Mouse (Mus musculus) embryonic facial prominence, embryonic 12.5 days (tissue): ENCODE results near the gene Trem3. TPM values are rescaled to one million over a fixed set of nuclear protein-coding genes. Genes with fewer than 3 reads are reported as not detected.

Experiments
- ATAC-seq: fragments of 200-750 bp; cut with Nextera tagmentation; 2 replicates; pipeline ENCODE4 v1.8.0; 2017; ENCODE audit not compliant: insufficient number of reproducible peaks, insufficient read depth, low FRiP score, low TSS enrichment
- H3K27ac ChIP-seq: fragments of 300-500 bp; sonication (generic); 2 replicates; pipeline ENCODE4 v1.5.1; 2016; ENCODE audit warnings: mild to moderate bottlenecking
- H3K27me3 ChIP-seq: fragments of 300-500 bp; sonication (generic); 2 replicates; pipeline ENCODE4 v1.6.1; 2016; ENCODE audit warnings: mild to moderate bottlenecking, moderate library complexity
- H3K36me3 ChIP-seq: fragments of 300-500 bp; sonication (generic); 2 replicates; pipeline ENCODE4 v1.6.1; 2016; ENCODE audit warnings: mild to moderate bottlenecking
- H3K4me1 ChIP-seq: fragments of 300-500 bp; sonication (generic); 2 replicates; pipeline ENCODE4 v1.6.1; 2016
- H3K4me2 ChIP-seq: fragments of 300-500 bp; sonication (generic); replicated peaks from 2 replicates; pipeline ENCODE4 v1.6.1; 2016; ENCODE audit warnings: mild to moderate bottlenecking, moderate library complexity
- H3K4me3 ChIP-seq: fragments of 300-500 bp; sonication (generic); 2 replicates; pipeline ENCODE4 v1.5.1; 2016; ENCODE audit warnings: mild to moderate bottlenecking
- H3K9ac ChIP-seq: fragments of 300-500 bp; sonication (generic); 2 replicates; pipeline ENCODE4 v1.6.1; 2016; ENCODE audit warnings: mild to moderate bottlenecking, moderate library complexity
- H3K9me3 ChIP-seq: fragments of 300-500 bp; sonication (generic); 2 replicates; pipeline ENCODE4 v1.6.1; 2016; ENCODE audit warnings: mild to moderate bottlenecking, moderate library complexity
- WGBS: fragments of 180-500 bp; shearing (Covaris S2); methylation state at CpG from one replicate; pipeline ENCODE4 v1.1.7; 2016; 5-methylcytosine and 5-hydroxymethylcytosine counted together
- polyA plus RNA-seq: library from polyadenylated mRNA; unstranded; fragments of >200 nt; fragmentation: Nextera tagmentation; extraction: Ambion mirVana; gene quantifications from 2 replicates; pipeline ENCODE4 v1.2.1, GENCODE M21; 2016

Gene Trem3
- polyA plus RNA-seq, result not detected in 2 replicates

- ATAC-seq, result no peak
- no peaks in the 10 kb centered on the region for H3K36me3 ChIP-seq
- no peaks in the 10 kb centered on the region for H3K9me3 ChIP-seq
- H3K27me3 ChIP-seq, result no peaks in the 10 kb centered on the region
- H3K27ac ChIP-seq, result no peak within 1 kb of the TSS
- 79% methylated on average over 11 of the region's 11 CpGs for WGBS
- no peaks in the 10 kb centered on the region for H3K4me1 ChIP-seq
- H3K4me2 ChIP-seq, result no peak within 1 kb of the TSS
- H3K9ac ChIP-seq, result no peak within 1 kb of the TSS
- H3K4me3 ChIP-seq, result no peak within 1 kb of the TSS
Observed at GRCm38 (mm10) chr17:48247221-48247928, at the start of gene Trem3. Gene Trem3 (plus strand): TSS chr17:48247777.

GRCm38 (mm10) chr17:48203086-48203485, 44.5 kb upstream of the Trem3 start:
- no peak overlapping the region for H3K27ac ChIP-seq
- no peak overlapping the region for H3K4me3 ChIP-seq
- H3K9ac ChIP-seq, result no peak overlapping the region
- H3K36me3 ChIP-seq, result no peaks in the 10 kb centered on the region
- no peak overlapping the region for H3K4me2 ChIP-seq
- H3K9me3 ChIP-seq, result peaks cover 20% of the 10 kb centered on the region
- no peaks in the 10 kb centered on the region for H3K4me1 ChIP-seq
- 94% methylated on average over 12 of the region's 12 CpGs for whole genome bisulfite sequencing
- ATAC-seq, result no peak
- H3K27me3 ChIP-seq, result no peaks in the 10 kb centered on the region

DNA sequence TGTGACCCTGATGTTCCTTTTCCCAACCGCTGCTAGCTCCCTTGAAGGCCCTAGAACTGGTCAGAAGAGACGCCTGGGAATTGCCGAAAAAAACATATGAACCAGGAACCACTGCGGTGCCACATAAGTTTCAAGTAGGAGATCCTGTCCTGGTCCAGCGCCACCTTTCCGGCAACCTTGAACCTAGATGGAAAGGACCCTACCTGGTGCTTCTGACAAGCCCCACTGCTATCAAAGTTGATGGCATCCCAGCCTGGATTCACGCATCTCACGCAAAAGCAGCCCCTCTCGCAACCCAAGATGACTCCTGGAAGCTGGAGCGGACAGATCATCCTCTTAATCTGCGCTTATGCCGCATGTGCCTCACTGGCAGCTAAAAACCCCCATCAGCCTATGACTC, 35.0 kb upstream of the Trem3 start:
- no peak overlapping the region for H3K9ac ChIP-seq
- H3K36me3 ChIP-seq, result no peaks in the 10 kb centered on the region
- ATAC-seq, result no peak
- no peak overlapping the region for H3K27ac ChIP-seq
- no peaks in the 10 kb centered on the region for H3K9me3 ChIP-seq
- 92% methylated on average over 12 of the region's 12 CpGs for WGBS
- no peaks in the 10 kb centered on the region for H3K27me3 ChIP-seq
- no peaks in the 10 kb centered on the region for H3K4me1 ChIP-seq
- no peak overlapping the region for H3K4me3 ChIP-seq
- H3K4me2 ChIP-seq, result no peak overlapping the region

- no peak overlapping the region for H3K27ac ChIP-seq
- H3K9ac ChIP-seq, result no peak overlapping the region
- H3K4me1 ChIP-seq, result no peaks in the 10 kb centered on the region
- H3K4me2 ChIP-seq, result no peak overlapping the region
- 72% methylated on average over 5 of the region's 5 CpGs for WGBS
- 0 out of 2 replicates have a peak, but pooled peaks cover 4% of the 10 kb centered on the region for H3K9me3 ChIP-seq
- no peak overlapping the region for H3K4me3 ChIP-seq
- no peak for ATAC-seq
- no peaks in the 10 kb centered on the region for H3K27me3 ChIP-seq
- no peaks in the 10 kb centered on the region for H3K36me3 ChIP-seq
Observed at GRCm38 (mm10) chr17:48213511-48213910, 34.1 kb upstream of the Trem3 start.

GRCm38 (mm10) chr17:48215429-48215828, 32.1 kb upstream of the Trem3 start:
- H3K4me1 ChIP-seq, result no peaks in the 10 kb centered on the region
- no peak overlapping the region for H3K4me3 ChIP-seq
- H3K27me3 ChIP-seq, result no peaks in the 10 kb centered on the region
- no peak for ATAC-seq
- H3K9me3 ChIP-seq, result 0 out of 2 replicates have a peak, but pooled peaks cover 4% of the 10 kb centered on the region
- H3K27ac ChIP-seq, result no peak overlapping the region
- H3K9ac ChIP-seq, result no peak overlapping the region
- 83% methylated on average over 1 of the region's 1 CpGs for WGBS
- H3K36me3 ChIP-seq, result no peaks in the 10 kb centered on the region
- no peak overlapping the region for H3K4me2 ChIP-seq

- Histone ChIP-seq H3K9me3 (no peaks in the 10 kb centered on the region), H3K4me2 (no peak overlapping the region), H3K4me1 (no peaks in the 10 kb centered on the region), H3K4me3 (no peak overlapping the region), H3K9ac (no peak overlapping the region), H3K36me3 (no peaks in the 10 kb centered on the region), H3K27me3 (no peaks in the 10 kb centered on the region), H3K27ac (no peak overlapping the region)
- 88% methylated on average over 7 of the region's 7 CpGs for WGBS
- no peak for ATAC-seq
Observed at GRCm38 (mm10) chr17:48230680-48231079, 16.9 kb upstream of the Trem3 start.

- ATAC-seq, result no peak
- no peak within 1 kb of the TSS for H3K4me2 ChIP-seq
- WGBS, result 76% methylated on average over 6 of the region's 6 CpGs
- no peak within 1 kb of the TSS for H3K27ac ChIP-seq
- no peaks in the 10 kb centered on the region for H3K4me1 ChIP-seq
- no peaks in the 10 kb centered on the region for H3K36me3 ChIP-seq
- H3K27me3 ChIP-seq, result no peaks in the 10 kb centered on the region
- H3K4me3 ChIP-seq, result no peak within 1 kb of the TSS
- H3K9ac ChIP-seq, result no peak within 1 kb of the TSS
- no peaks in the 10 kb centered on the region for H3K9me3 ChIP-seq
Observed at GRCm38 (mm10) chr17:48232518-48232917, 15.1 kb upstream of the Trem3 start, which contains the start of gene Trem1. Gene Trem1 (plus strand): TSS chr17:48232768.

GRCm38 (mm10) chr17:48233789-48234188, 13.8 kb upstream of the Trem3 start:
- WGBS, result 82% methylated on average over 4 of the region's 4 CpGs
- H3K36me3 ChIP-seq, result no peaks in the 10 kb centered on the region
- H3K9me3 ChIP-seq, result no peaks in the 10 kb centered on the region
- no peak overlapping the region for H3K27ac ChIP-seq
- no peak overlapping the region for H3K9ac ChIP-seq
- no peaks in the 10 kb centered on the region for H3K4me1 ChIP-seq
- no peak overlapping the region for H3K4me3 ChIP-seq
- no peaks in the 10 kb centered on the region for H3K27me3 ChIP-seq
- no peak overlapping the region for H3K4me2 ChIP-seq
- no peak for ATAC-seq

GRCm38 (mm10) chr17:48234550-48234949, 13.0 kb upstream of the Trem3 start:
- Histone ChIP-seq H3K36me3 (no peaks in the 10 kb centered on the region), H3K4me1 (no peaks in the 10 kb centered on the region), H3K4me3 (no peak overlapping the region), H3K4me2 (no peak overlapping the region), H3K9ac (no peak overlapping the region), H3K27me3 (no peaks in the 10 kb centered on the region), H3K27ac (no peak overlapping the region), H3K9me3 (no peaks in the 10 kb centered on the region)
- 61% methylated on average over 5 of the region's 5 CpGs for WGBS
- ATAC-seq, result no peak

GRCm38 (mm10) chr17:48235773-48236370, 11.7 kb upstream of the Trem3 start:
- Histone ChIP-seq H3K4me2 (no peak overlapping the region), H3K9me3 (no peaks in the 10 kb centered on the region), H3K9ac (no peak overlapping the region), H3K27ac (no peak overlapping the region), H3K27me3 (no peaks in the 10 kb centered on the region), H3K4me3 (no peak overlapping the region), H3K36me3 (no peaks in the 10 kb centered on the region), H3K4me1 (no peaks in the 10 kb centered on the region)
- no peak for ATAC-seq
- WGBS, result 52% methylated on average over 4 of the region's 4 CpGs

- no peak overlapping the region for H3K4me3 ChIP-seq
- H3K4me1 ChIP-seq, result no peaks in the 10 kb centered on the region
- 90% methylated on average over 8 of the region's 8 CpGs for WGBS
Observed at GRCm38 (mm10) chr17:48237621-48238020, 10.0 kb upstream of the Trem3 start.

DNA sequence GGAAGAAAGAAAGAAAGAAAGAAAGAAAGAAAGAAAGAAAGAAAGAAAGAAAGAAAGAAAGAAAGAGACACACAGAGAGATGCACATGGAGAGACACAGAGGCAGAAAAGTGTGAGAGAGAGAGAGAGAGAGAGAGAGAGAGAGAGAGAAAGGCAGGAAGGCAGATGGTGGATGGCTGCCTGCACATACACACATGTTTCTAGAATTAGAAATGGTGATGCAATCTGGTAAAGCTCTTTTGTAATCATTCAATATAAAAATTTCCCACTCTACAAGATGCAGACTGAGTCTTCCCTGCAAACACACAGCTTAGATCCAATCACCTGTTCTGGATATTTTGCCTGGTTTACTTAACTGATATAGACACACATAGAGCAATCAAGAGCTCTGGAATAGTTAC, 1.5 kb downstream of the Trem3 start:
- H3K36me3 ChIP-seq, result no peaks in the 10 kb centered on the region
- no peak for ATAC-seq
- no peak overlapping the region for H3K4me2 ChIP-seq
- H3K4me3 ChIP-seq, result no peak overlapping the region
- H3K9ac ChIP-seq, result no peak overlapping the region
- H3K4me1 ChIP-seq, result no peaks in the 10 kb centered on the region
- H3K27ac ChIP-seq, result no peak overlapping the region
- H3K27me3 ChIP-seq, result no peaks in the 10 kb centered on the region
- H3K9me3 ChIP-seq, result no peaks in the 10 kb centered on the region

More at GRCm38 (mm10) chr17:48237621-48238020, 10.0 kb upstream of the Trem3 start:
- no peaks in the 10 kb centered on the region for H3K36me3 ChIP-seq
- no peak overlapping the region for H3K27ac ChIP-seq
- ATAC-seq, result no peak
- no peak overlapping the region for H3K9ac ChIP-seq
- no peaks in the 10 kb centered on the region for H3K27me3 ChIP-seq
- H3K9me3 ChIP-seq, result no peaks in the 10 kb centered on the region
- H3K4me2 ChIP-seq, result no peak overlapping the region
